Mouse (Mus musculus): ENCODE measurements around the gene Kcnq5.
"Not testable (repeated sequence)": the region's sequence is repeated elsewhere in the genome, so short reads cannot be mapped to it uniquely, and the experiment has no call there.

Kcnq5 gene

GRCm38 (mm10) chr1:21635406-21635805 lies 326.3 kb downstream of the Kcnq5 start:
- DNase-seq (ENCODE audit: low spot score): no peak

- no peak for DNase-seq (ENCODE audit: low spot score)
Measured at GRCm38 (mm10) chr1:21634013-21634412, 327.7 kb downstream of the Kcnq5 start.

GRCm38 (mm10) chr1:21622455-21622854 lies 339.3 kb downstream of the Kcnq5 start:
- no peak for DNase-seq (ENCODE audit: low spot score)

GRCm38 (mm10) chr1:21622039-21622438 lies 339.7 kb downstream of the Kcnq5 start:
- no peak for DNase-seq (ENCODE audit: low spot score)

GRCm38 (mm10) chr1:21618712-21619111 lies 343.0 kb downstream of the Kcnq5 start:
- no peak for DNase-seq (ENCODE audit: low spot score)

- DNase-seq (ENCODE audit: low spot score): no peak
Measured at GRCm38 (mm10) chr1:21616666-21617065, 345.1 kb downstream of the Kcnq5 start.

DNA sequence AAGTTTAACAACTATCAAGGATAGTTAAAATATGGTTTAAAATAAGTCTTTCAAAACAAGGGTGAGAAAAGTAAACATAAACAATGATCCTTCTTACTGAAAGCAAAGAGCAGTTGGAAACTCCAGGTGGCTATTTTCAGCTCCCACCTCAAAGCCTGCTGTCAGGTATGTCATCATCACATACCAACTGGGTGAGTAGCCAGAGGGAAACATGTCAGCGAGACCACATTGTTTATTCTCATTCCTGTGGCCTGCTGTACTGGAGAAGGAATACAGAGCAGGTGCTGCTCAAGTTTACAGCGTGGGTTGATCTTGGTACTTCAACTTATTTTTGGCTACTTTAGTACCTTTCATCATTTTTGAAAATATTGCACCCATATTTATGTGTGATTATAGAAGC lies 347.8 kb downstream of the Kcnq5 start:
- no peak for DNase-seq (ENCODE audit: low spot score)

DNA sequence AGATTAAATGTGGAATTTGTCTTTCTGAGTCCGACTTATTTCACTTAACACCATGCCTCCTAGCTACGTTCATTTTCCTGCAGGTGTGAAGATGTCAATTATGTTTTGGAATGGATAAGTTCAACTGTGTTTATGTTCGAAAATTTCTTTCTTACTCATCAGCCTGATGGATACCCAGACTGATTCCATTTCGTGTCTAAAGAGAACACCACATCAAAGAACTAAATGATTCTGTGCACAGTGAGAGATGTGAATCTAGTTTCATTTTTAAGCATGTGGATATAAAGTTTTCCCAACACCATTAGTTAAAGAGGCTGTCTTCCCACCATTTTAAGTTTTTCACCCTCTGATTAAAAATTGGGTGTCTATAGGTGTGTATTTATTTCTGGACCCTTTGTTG lies 357.7 kb downstream of the Kcnq5 start:
- DNase-seq (ENCODE audit: low spot score): no peak

- no peak for DNase-seq (ENCODE audit: low spot score)
Measured at GRCm38 (mm10) chr1:21602567-21602966, 359.2 kb downstream of the Kcnq5 start.

- no peak for DNase-seq (ENCODE audit: low spot score)
Measured at GRCm38 (mm10) chr1:21600606-21601005, 361.1 kb downstream of the Kcnq5 start.

DNA sequence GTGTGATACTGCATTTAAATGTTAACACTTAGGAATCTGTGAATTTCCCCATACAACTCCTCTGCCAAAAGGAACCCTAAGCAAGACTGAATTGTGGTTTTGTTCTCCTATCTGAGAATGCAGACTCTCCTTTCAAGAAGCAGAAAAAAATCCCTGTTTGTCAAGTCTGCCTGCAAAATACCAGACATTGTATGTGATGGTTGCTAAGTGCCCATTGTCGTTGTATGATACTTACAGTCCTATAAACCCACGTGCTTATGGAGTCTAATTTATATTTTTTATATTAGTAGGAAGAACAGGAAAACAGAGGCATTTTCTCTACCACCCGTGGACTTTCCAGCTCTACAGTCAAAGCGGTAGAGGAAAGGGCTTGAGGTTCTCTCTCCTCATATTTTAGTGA lies 367.9 kb downstream of the Kcnq5 start:
- DNase-seq (ENCODE audit: low spot score): no peak

GRCm38 (mm10) chr1:21567397-21567796 lies 394.3 kb downstream of the Kcnq5 start:
- not testable (repeated sequence) for DNase-seq (ENCODE audit: low spot score)

- no peak for DNase-seq (ENCODE audit: low spot score)
Measured at GRCm38 (mm10) chr1:21554630-21555029, 407.1 kb downstream of the Kcnq5 start.

- DNase-seq (ENCODE audit: low spot score): no peak
Measured at GRCm38 (mm10) chr1:21552715-21553114, 409.0 kb downstream of the Kcnq5 start.

DNA sequence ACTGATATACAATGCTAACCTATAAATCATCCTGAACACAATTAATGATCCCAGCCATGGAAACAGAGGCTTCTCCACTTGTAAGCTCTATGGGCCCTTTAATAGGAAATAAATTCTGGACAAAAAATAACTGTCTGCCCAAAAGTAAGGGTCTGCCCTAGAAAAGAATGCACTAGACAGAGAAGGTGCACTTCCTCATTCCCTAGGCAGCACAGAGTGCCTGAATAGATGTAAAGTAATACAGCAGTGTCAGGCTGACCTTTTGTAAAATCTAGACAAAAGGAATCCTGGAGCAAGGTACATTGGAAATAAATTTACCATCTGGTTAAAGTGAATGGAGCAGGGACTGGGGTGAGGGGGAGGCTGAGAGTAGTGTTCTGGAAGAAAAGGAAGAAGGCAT lies 417.8 kb downstream of the Kcnq5 start:
- no peak for DNase-seq (ENCODE audit: low spot score)

DNA sequence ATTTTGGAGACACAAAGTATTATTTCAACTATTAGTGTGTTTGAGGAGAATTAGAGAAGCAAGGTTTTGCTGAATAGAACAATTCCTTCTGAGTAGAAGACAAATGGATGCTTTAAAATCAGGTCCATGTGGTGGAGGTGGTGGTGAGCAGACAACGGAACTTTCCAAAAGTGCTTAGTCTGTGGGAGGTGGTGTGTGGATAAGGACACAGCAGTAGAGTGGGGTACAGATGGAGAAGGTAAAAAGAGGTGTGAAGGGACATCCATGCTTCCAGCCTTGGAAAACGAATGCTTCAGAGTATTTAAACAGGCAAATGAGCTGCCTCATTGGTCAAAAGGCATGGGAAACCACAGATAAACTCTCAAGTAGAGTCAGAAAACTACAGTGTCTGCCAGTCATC lies 422.3 kb downstream of the Kcnq5 start:
- DNase-seq (ENCODE audit: low spot score): no peak

DNA sequence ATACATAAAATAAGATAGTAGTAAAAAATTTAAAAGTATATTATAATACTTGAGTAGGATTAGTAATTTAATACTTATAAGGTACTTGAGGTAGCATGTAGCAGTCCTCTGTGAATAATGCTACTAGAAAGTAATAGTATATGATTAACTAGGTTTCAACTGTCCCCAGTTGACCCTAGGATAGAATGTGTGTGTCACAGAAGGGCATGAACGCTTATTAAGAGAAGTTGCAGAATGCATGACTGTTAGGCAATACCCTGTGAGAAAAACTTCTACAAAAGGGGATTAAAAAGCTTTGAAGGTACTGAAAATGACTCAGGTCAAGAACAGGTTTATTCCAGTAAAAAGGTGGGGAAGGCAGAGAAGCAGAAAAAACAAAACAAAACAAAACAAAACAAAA lies 430.9 kb downstream of the Kcnq5 start:
- DNase-seq (ENCODE audit: low spot score): no peak

GRCm38 (mm10) chr1:21521995-21522394 lies 439.7 kb downstream of the Kcnq5 start:
- DNase-seq (ENCODE audit: low spot score): no peak

- no peak for DNase-seq (ENCODE audit: low spot score)
Measured at GRCm38 (mm10) chr1:21521475-21521874, 440.3 kb downstream of the Kcnq5 start.

- DNase-seq (ENCODE audit: low spot score): no peak
Measured at GRCm38 (mm10) chr1:21520116-21520645, 441.6 kb downstream of the Kcnq5 start.

GRCm38 (mm10) chr1:21506665-21507064 lies 455.1 kb downstream of the Kcnq5 start:
- no peak for DNase-seq (ENCODE audit: low spot score)

- no peak for DNase-seq (ENCODE audit: low spot score)
Measured at GRCm38 (mm10) chr1:21499815-21500534, 461.8 kb downstream of the Kcnq5 start.

DNA sequence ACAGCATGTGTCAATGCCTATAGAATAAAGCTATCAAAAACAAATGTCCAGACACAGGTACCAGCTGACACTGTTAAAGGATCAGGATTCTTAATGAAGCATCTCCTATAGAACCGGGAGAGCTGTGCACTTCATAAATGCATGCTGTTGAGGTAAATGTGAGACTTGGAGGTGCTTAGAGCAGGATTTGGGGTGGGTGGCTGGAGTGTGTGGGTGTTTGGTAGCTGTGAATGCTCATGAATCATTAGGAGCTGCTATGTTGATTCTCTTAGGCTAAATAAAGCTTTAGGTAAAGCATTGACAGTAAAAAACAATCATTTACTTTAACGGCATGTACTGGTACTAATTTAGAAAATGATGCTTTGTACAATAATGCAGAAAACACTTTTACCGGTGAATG lies 465.4 kb downstream of the Kcnq5 start:
- no peak for DNase-seq (ENCODE audit: low spot score)

DNA sequence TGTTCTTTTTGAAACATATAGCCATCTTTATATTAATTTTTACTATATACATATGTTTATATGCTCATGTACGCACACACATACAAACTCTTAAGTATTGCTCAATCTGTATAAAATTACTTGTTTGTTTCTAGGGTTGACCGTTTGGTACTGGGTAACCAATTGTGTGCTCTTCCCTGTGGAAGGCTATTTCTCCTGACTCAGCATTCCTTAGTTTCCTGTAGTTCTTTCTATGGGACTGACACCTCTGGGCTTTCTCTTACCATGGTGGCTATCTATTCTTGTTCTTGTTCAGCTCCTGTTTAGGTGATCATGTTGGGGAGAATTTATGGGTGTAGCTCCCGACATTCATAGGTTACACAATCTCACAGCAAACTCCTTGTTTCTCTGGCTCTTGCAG lies 473.1 kb downstream of the Kcnq5 start:
- DNase-seq (ENCODE audit: low spot score): no peak
